Mouse (Mus musculus) embryonic facial prominence, embryonic 13.5 days (tissue): ENCODE data around the gene Ltb4r2. TPM values are rescaled to one million over a fixed set of nuclear protein-coding genes. Genes with fewer than 3 reads are reported as not detected.
"Not testable (repeated sequence)": the region's sequence is repeated elsewhere in the genome, so short reads cannot be mapped to it uniquely, and the experiment has no call there.

ENCODE experiments used
- ATAC-seq: fragments of 200-750 bp; cut with Nextera tagmentation; 2 replicates; pipeline ENCODE4 v1.8.0; 2017; ENCODE audit warnings: low read depth; ENCODE audit not compliant: insufficient number of reproducible peaks, insufficient read depth, low FRiP score, low TSS enrichment
- H3K27ac ChIP-seq: fragments of 300-500 bp; sonication (generic); 2 replicates; pipeline ENCODE4 v1.5.1; 2015; ENCODE audit warnings: moderate library complexity, mild to moderate bottlenecking, inconsistent platforms
- H3K27me3 ChIP-seq: fragments of 300-500 bp; sonication (generic); 2 replicates; pipeline ENCODE4 v1.6.1; 2015; ENCODE audit warnings: mild to moderate bottlenecking, inconsistent platforms
- H3K36me3 ChIP-seq: fragments of 300-500 bp; sonication (generic); 2 replicates; pipeline ENCODE4 v1.6.1; 2015; ENCODE audit warnings: mild to moderate bottlenecking, inconsistent platforms
- H3K4me1 ChIP-seq: fragments of 300-500 bp; sonication (generic); 2 replicates; pipeline ENCODE4 v1.6.1; 2015; ENCODE audit warnings: inconsistent platforms
- H3K4me2 ChIP-seq: fragments of 300-500 bp; sonication (generic); 2 replicates; pipeline ENCODE4 v1.6.1; 2015; ENCODE audit warnings: moderate library complexity, mild to moderate bottlenecking, inconsistent platforms
- H3K4me3 ChIP-seq: fragments of 300-500 bp; sonication (generic); 2 replicates; pipeline ENCODE4 v1.5.1; 2015; ENCODE audit warnings: mild to moderate bottlenecking, inconsistent platforms
- H3K9ac ChIP-seq: fragments of 300-500 bp; sonication (generic); 2 replicates; pipeline ENCODE4 v1.6.1; 2015; ENCODE audit warnings: mild to moderate bottlenecking, inconsistent platforms
- H3K9me3 ChIP-seq: fragments of 300-500 bp; sonication (generic); 2 replicates; pipeline ENCODE4 v1.6.1; 2016; ENCODE audit warnings: inconsistent platforms
- WGBS: fragments of 180-500 bp; shearing (Covaris S2); methylation state at CpG from one replicate; pipeline ENCODE4 v1.1.7; 2015; ENCODE audit warnings: mixed read lengths; 5-methylcytosine and 5-hydroxymethylcytosine counted together
- polyA plus RNA-seq: library from polyadenylated mRNA; unstranded; fragments of >200 nt; fragmentation: Nextera tagmentation; extraction: Ambion mirVana; gene quantifications from 2 replicates; pipeline ENCODE4 v1.2.1, GENCODE M21; 2015

Gene Ltb4r2
- polyA plus RNA-seq, 1 experiment from 2014 or later, result 0.51 TPM

- no peaks in the 10 kb centered on the region for H3K27me3 ChIP-seq
- no peaks in the 10 kb centered on the region for H3K9me3 ChIP-seq
- ATAC-seq, result no peak
- H3K4me1 ChIP-seq, result no peaks in the 10 kb centered on the region
- no peak overlapping the region for H3K4me3 ChIP-seq
- H3K27ac ChIP-seq, result no peak overlapping the region
- no peak overlapping the region for H3K9ac ChIP-seq
- H3K36me3 ChIP-seq, result peaks cover 43% of the 10 kb centered on the region
- 85% methylated on average over 9 of the region's 9 CpGs for WGBS
- H3K4me2 ChIP-seq, result no peak overlapping the region
Measured at GRCm38 (mm10) chr14:55737086-55737687, 24.0 kb upstream of the Ltb4r2 start.

DNA sequence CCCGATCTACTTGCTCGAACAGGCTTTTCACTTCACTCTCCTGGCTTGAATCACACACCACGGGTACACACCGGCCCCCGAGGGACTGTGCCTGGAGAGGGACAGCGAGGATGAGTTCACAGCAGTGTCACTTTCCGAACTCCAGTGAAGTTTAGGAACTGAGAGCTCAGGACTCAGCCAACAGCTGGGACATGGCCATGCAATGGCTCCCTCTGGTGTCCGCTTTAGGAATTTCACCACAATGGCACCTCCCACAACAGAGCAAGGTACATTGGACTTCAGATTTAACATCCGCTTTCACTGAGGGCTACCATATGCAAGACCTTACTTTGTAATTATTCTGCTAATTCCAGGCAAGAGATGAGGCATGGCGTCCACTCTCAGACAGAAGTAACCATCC lies 17.5 kb upstream of the Ltb4r2 start:
- no peaks in the 10 kb centered on the region for H3K27me3 ChIP-seq
- peak overlapping the region; percentile 46 for H3K9ac ChIP-seq
- peaks cover 43% of the 10 kb centered on the region for H3K36me3 ChIP-seq
- H3K9me3 ChIP-seq, result no peaks in the 10 kb centered on the region
- peak; percentile 48; the same call in 1 of the 2 replicates for ATAC-seq
- H3K4me1 ChIP-seq, result peaks cover 33% of the 10 kb centered on the region
- WGBS, result 18% methylated on average over 10 of the region's 10 CpGs
- H3K4me2 ChIP-seq, result peak overlapping the region; percentile 99
- H3K4me3 ChIP-seq, result peak overlapping the region; percentile 2; the same call in 1 of the 2 replicates
- H3K27ac ChIP-seq, result no peak overlapping the region

DNA sequence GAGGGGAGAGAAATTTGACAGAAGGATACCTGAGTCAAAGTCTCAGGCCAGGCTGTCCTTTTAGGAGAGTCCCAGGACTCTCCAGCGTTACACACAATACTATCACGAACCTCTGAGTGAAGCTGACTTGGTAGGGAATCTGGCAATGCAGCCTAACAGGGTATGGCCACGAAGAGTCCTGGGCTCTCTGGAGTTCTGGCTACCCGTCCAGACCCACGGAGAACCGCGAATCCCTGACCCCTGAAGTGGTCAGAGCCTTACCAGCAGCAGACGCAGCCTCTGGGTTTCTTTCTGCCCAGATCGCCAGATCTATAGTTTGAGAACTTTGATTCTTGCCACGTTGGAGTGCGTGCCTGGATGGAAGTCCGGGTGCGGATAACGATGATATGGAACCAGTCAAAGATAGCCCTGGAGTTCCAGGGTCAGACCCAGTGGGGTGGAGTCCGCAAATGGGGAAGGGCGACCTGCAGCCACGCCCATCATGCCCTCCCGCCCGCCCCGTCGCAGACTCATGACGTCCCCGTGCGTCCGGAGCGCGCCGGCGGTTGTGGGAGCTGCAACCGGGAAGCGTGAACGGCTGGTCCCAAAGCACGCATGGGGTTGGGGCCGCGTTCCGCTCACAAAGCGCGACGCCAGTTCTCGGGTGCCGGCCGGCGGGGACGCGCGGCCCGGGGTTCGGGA lies 15.9 kb upstream of the Ltb4r2 start, which contains the start of the genes Dhrs1 and Nop9:
Dhrs1 (minus strand) TSS at position 511 of the 681 bp plus-strand sequence.
Nop9 (plus strand) TSS at position 514 of the 681 bp plus-strand sequence.
- ATAC-seq, result peak; percentile 57
- peak within 1 kb of the TSS; percentile 71 for H3K27ac ChIP-seq

DNA sequence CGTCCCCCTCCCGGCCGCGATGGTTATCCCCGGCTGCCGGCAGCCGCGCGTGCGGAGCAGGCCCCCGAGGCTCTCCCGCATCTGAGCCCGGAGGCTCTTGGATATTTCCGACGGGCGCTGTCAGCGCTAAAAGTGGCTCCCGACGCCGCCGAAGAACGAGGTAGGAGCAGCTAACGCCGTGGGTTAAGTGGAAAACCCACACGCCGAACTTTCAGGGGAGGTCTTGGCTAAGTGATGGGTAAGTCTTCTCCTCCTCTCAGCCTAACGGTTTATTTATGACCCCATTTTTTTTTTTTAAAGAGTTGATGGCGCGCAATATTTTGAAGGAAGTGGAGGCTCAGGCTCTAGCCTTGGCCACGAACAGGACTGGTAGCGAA lies 15.4 kb upstream of the Ltb4r2 start:
- Histone ChIP-seq H3K27ac (peak overlapping the region; percentile 71; the same call in 1 of the 2 replicates), H3K4me3 (peak overlapping the region; percentile 89), H3K4me2 (peak overlapping the region; percentile 99), H3K27me3 (no peaks in the 10 kb centered on the region), H3K9ac (peak overlapping the region; percentile 87), H3K36me3 (peaks cover 42% of the 10 kb centered on the region), H3K9me3 (no peaks in the 10 kb centered on the region), H3K4me1 (peaks cover 33% of the 10 kb centered on the region)
- WGBS, result under 1% methylated on average over 31 of the region's 31 CpGs
- ATAC-seq, result no peak

More for the DNA sequence above, 15.9 kb upstream of the Ltb4r2 start, which contains the start of the genes Dhrs1 and Nop9:
- Histone ChIP-seq H3K4me3 (peak within 1 kb of the TSS; percentile 89), H3K4me2 (peak within 1 kb of the TSS; percentile 99), H3K4me1 (peaks cover 33% of the 10 kb centered on the region), H3K9me3 (no peaks in the 10 kb centered on the region), H3K27me3 (no peaks in the 10 kb centered on the region), H3K36me3 (peaks cover 43% of the 10 kb centered on the region), H3K9ac (peak within 1 kb of the TSS; percentile 87)
- WGBS, result 1% methylated on average over 47 of the region's 48 CpGs

- H3K4me3 ChIP-seq, result peak overlapping the region; percentile 89
- H3K4me2 ChIP-seq, result peak overlapping the region; percentile 99
- WGBS, result 89% methylated on average over 10 of the region's 10 CpGs
- no peaks in the 10 kb centered on the region for H3K27me3 ChIP-seq
- ATAC-seq, result no peak
- H3K9me3 ChIP-seq, result no peaks in the 10 kb centered on the region
- H3K27ac ChIP-seq, result no peak overlapping the region
- H3K36me3 ChIP-seq, result peaks cover 48% of the 10 kb centered on the region
- peak overlapping the region; percentile 87 for H3K9ac ChIP-seq
- peaks cover 33% of the 10 kb centered on the region for H3K4me1 ChIP-seq
Measured at GRCm38 (mm10) chr14:55747051-55747847, 14.0 kb upstream of the Ltb4r2 start.

GRCm38 (mm10) chr14:55757566-55757965 lies 3.7 kb upstream of the Ltb4r2 start:
- H3K4me3 ChIP-seq, result no peak overlapping the region
- H3K9me3 ChIP-seq, result no peaks in the 10 kb centered on the region
- peaks cover 21% of the 10 kb centered on the region for H3K27me3 ChIP-seq
- no peak overlapping the region for H3K27ac ChIP-seq
- peaks cover 44% of the 10 kb centered on the region for H3K36me3 ChIP-seq
- ATAC-seq, result no peak
- H3K9ac ChIP-seq, result no peak overlapping the region; the same call in 1 of the 2 replicates
- 83% methylated on average over 6 of the region's 6 CpGs for WGBS
- peaks cover 13% of the 10 kb centered on the region for H3K4me1 ChIP-seq
- H3K4me2 ChIP-seq, result no peak overlapping the region

DNA sequence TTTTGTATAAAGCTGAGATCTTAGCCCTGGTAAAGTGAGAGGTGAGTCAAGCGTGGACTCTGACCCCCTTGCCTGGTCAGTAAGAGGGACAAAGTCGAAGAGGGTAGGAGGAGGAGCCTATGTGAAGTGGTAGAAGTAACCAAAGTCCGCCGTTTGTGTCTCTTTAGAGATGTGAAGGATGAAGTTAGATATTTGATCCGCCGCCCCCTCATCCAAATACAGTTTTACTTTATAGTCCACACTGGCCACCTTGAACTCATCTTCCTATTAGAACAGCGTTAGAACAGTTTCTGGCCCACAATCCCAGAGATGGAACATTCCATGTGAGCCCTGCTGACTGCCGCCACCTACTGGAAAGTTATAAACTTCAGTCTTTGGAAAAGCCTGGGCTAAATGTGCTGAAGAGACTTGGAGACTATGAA lies 2.9 kb upstream of the Ltb4r2 start, which contains the start of gene Cideb:
Cideb (minus strand) TSS at position 96 of the 422 bp plus-strand sequence.
- H3K9me3 ChIP-seq, result no peaks in the 10 kb centered on the region
- H3K27ac ChIP-seq, result no peak within 1 kb of the TSS
- peaks cover 21% of the 10 kb centered on the region for H3K4me1 ChIP-seq
- WGBS, result 21% methylated on average over 8 of the region's 8 CpGs
- H3K36me3 ChIP-seq, result peaks cover 36% of the 10 kb centered on the region
- H3K27me3 ChIP-seq, result peaks cover 29% of the 10 kb centered on the region
- no peak within 1 kb of the TSS; the same call in 1 of the 2 replicates for H3K9ac ChIP-seq
- no peak for ATAC-seq
- peak within 1 kb of the TSS; percentile 42 for H3K4me2 ChIP-seq
- no peak within 1 kb of the TSS for H3K4me3 ChIP-seq

GRCm38 (mm10) chr14:55760156-55760555 lies 1.1 kb upstream of the Ltb4r2 start:
- peaks cover 18% of the 10 kb centered on the region for H3K36me3 ChIP-seq
- 0% methylated on average over 6 of the region's 6 CpGs for WGBS
- peak overlapping the region; percentile 20 for H3K4me3 ChIP-seq
- not testable (repeated sequence) for ATAC-seq, H3K27ac ChIP-seq, H3K9me3 ChIP-seq
- H3K9ac ChIP-seq, result 0 out of 2 replicates have a peak overlapping the region, but pooled peaks have one; percentile 47
- peaks cover 21% of the 10 kb centered on the region for H3K4me1 ChIP-seq
- H3K4me2 ChIP-seq, result peak overlapping the region; percentile 52
- peaks cover 47% of the 10 kb centered on the region for H3K27me3 ChIP-seq

DNA sequence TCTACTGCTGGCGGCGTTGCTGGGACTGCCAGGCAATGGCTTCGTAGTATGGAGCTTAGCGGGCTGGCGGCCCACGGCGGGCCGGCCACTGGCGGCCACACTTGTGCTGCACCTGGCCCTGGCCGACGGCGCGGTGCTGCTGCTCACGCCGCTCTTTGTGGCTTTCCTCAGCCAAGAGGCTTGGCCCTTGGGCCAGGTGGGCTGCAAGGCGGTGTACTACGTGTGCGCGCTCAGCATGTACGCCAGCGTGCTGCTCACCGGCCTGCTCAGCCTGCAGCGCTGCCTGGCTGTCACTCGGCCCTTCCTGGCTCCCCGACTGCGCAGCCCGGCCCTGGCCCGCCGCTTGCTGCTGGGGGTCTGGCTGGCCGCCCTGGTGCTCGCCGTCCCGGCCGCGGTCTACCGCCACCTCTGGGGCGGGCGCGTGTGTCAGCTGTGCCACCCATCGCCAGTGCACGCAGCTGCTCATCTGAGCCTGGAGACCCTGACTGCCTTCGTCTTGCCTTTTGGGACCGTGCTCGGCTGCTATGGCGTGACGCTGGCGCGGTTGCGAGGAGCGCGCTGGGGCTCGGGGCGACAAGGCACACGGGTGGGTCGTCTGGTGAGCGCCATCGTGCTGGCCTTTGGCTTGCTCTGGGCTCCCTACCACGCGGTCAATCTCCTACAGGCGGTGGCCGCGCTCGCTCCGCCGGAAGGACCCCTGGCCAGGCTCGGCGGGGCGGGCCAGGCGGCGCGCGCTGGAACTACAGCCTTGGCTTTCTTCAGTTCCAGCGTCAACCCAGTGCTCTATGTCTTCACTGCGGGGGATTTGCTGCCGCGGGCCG lies 983 bp downstream of the Ltb4r2 start:
- H3K4me1 ChIP-seq, result peaks cover 21% of the 10 kb centered on the region
- H3K9ac ChIP-seq, result peak overlapping the region; percentile 79
- H3K27ac ChIP-seq, result peak overlapping the region; percentile 30
- H3K27me3 ChIP-seq, result peaks cover 65% of the 10 kb centered on the region
- peak; percentile 54 for ATAC-seq
- peak overlapping the region; percentile 58 for H3K4me3 ChIP-seq
- no peaks in the 10 kb centered on the region for H3K36me3 ChIP-seq
- under 1% methylated on average over 77 of the region's 77 CpGs for WGBS
- no peaks in the 10 kb centered on the region for H3K9me3 ChIP-seq
- peak overlapping the region; percentile 93 for H3K4me2 ChIP-seq

GRCm38 (mm10) chr14:55763166-55763565 lies 1.9 kb downstream of the Ltb4r2 start:
- Histone ChIP-seq H3K4me3 (peak overlapping the region; percentile 58; the same call in 1 of the 2 replicates), H3K9me3 (no peaks in the 10 kb centered on the region), H3K4me2 (peak overlapping the region; percentile 93), H3K36me3 (no peaks in the 10 kb centered on the region), H3K4me1 (peaks cover 24% of the 10 kb centered on the region), H3K27ac (no peak overlapping the region), H3K27me3 (peaks cover 74% of the 10 kb centered on the region), H3K9ac (peak overlapping the region; percentile 79)
- 59% methylated on average over 7 of the region's 7 CpGs for WGBS
- ATAC-seq, result no peak
